8 mouse cellular contexts compared by ENCODE assay signal in genomic region chr2:101796287-101797115, GRCm38 (mm10).
DNase-seq lines count a peak whose midpoint lies in the region; ATAC-seq lines count a peak whose summit lies in the region.

No protein-coding gene starts in this region.

- intact Hi-C loops in left cerebral cortex, postnatal 36 days (cut with DNase I): loop anchor here (5.0 kb wide), 1 partner anchor 79 kb away; no protein-coding TSS in a partner anchor

- H3K4me3 ChIP-seq in intestine, embryonic 14.5 days (ENCODE audit: low read depth, low read length): peak overlapping the region; percentile 64

- no peaks in the 10 kb centered on the region for H3K36me3 ChIP-seq in intestine, embryonic 14.5 days (ENCODE audit: control insufficient read depth, insufficient read depth, low read length)

- no peaks in the 10 kb centered on the region for H3K27me3 ChIP-seq in intestine, embryonic 14.5 days (replicated peaks; ENCODE audit: control insufficient read depth, insufficient read depth, low read length)

- H3K9ac ChIP-seq in intestine, embryonic 14.5 days (ENCODE audit: low read length): peak overlapping the region; percentile 63

- peak; percentile 91 for DNase-seq in embryo, embryonic 10.5 days (ENCODE audit: low spot score)
- peak; percentile 67 to 81 for DNase-seq in gastrocnemius, postnatal 4 days (ENCODE audit: low spot score in 2 of 2)
- peak; percentile 93 for DNase-seq in intestine, embryonic 14.5 days (ENCODE audit: low spot score)
- DNase-seq in left cerebral cortex, postnatal 36 days (ENCODE audit: low spot score in 2 of 2): peak; percentile 39 to 45
- DNase-seq in right cerebral cortex, postnatal 14 days: peak; percentile 71
- peak; percentile 78 for DNase-seq in urinary bladder, postnatal 14 days (ENCODE audit: low spot score)

- peak; percentile 64 for ATAC-seq in activated CD4-positive, CD25-positive, alpha-beta regulatory T cell, adult 4 months
- peak; percentile 75 for ATAC-seq in intestine, embryonic 14.5 days (replicated peaks; ENCODE audit: low FRiP score, low TSS enrichment, low read depth)
- peak; percentile 70; the same call in 1 of the 2 replicates for ATAC-seq in megakaryocyte-erythroid progenitor cell, adult 5-6 weeks (replicated peaks; ENCODE audit: low FRiP score, low TSS enrichment, poor library complexity, severe bottlenecking)

- WGBS in intestine, embryonic 14.5 days: 2% methylated on average over 54 of the region's 55 CpGs

- H3K27ac ChIP-seq in intestine, embryonic 14.5 days (ENCODE audit: low read depth): peak overlapping the region; percentile 76

- H3K4me2 ChIP-seq in intestine, embryonic 14.5 days (ENCODE audit: low read length): peak overlapping the region; percentile 96

- peaks cover 8% of the 10 kb centered on the region for H3K4me1 ChIP-seq in intestine, embryonic 14.5 days (replicated peaks; ENCODE audit: control insufficient read depth, insufficient read depth, low read length)

- no peaks in the 10 kb centered on the region for H3K9me3 ChIP-seq in intestine, embryonic 14.5 days (ENCODE audit: control insufficient read depth, low read length)

Comparison
In these comparisons a context has a peak if more than half of its experiments do, and no peak if none do; other contexts are left out.
1. Peak in every context shown above with its lines: DNase-seq, ATAC-seq, H3K4me3 ChIP-seq and H3K27ac ChIP-seq.
2. DNase-seq: peak in every context shown above with its lines; median percentile 93 in intestine, embryonic 14.5 days; 91 in embryo, embryonic 10.5 days; 78 in urinary bladder, postnatal 14 days; 74 in gastrocnemius, postnatal 4 days; 71 in right cerebral cortex, postnatal 14 days; 42 in left cerebral cortex, postnatal 36 days.